Mouse (Mus musculus) bone marrow, adult 2 months (tissue): ENCODE results near the gene Capn3. TPM values are rescaled to one million over a fixed set of nuclear protein-coding genes. Genes with fewer than 3 reads are reported as not detected.

Experiments used
- H3K27ac ChIP-seq: fragments of 200-500 bp; 2 replicates; pipeline ENCODE4 v1.5.1; 2012; ENCODE audit warnings: low read depth, mild to moderate bottlenecking, control low read depth, inconsistent platforms, low read length; ENCODE audit not compliant: control insufficient read depth, poor library complexity, insufficient read depth
- H3K4me1 ChIP-seq: fragments of 200-500 bp; 2 replicates; pipeline ENCODE4 v1.6.1; 2011; ENCODE audit warnings: low read length; ENCODE audit not compliant: control insufficient read depth, insufficient read depth
- H3K4me3 ChIP-seq: fragments of 200-500 bp; replicated peaks from 2 replicates; pipeline ENCODE3; 2011; ENCODE audit warnings: mild to moderate bottlenecking, low read depth, low read length, control low read depth; ENCODE audit not compliant: control insufficient read depth
- CTCF ChIP-seq: fragments of 200-500 bp; IDR thresholded peaks from 2 replicates; pipeline ENCODE4 v1.5.1; 2011; ENCODE audit warnings: low read length, control low read depth; ENCODE audit not compliant: control insufficient read depth, insufficient read depth
- POLR2A ChIP-seq: fragments of 200-500 bp; IDR thresholded peaks from 2 replicates; pipeline ENCODE4 v1.6.1; 2011; ENCODE audit warnings: low read depth, mild to moderate bottlenecking, control low read depth, low read length, borderline replicate concordance; ENCODE audit not compliant: control insufficient read depth
- WGBS: fragments of 180-500 bp; shearing (Covaris S2); methylation state at CpG from one replicate; pipeline ENCODE4 v1.1.7; 2018; 5-methylcytosine and 5-hydroxymethylcytosine counted together
- polyA plus RNA-seq: library from polyadenylated mRNA; stranded (reverse); fragments of >200 nt; gene quantifications from 2 replicates; pipeline ENCODE4 v1.2.4, GENCODE M21; 2011; ENCODE audit warnings: low replicate concordance; ENCODE audit not compliant: missing spikeins, insufficient read depth, insufficient read length

Gene Capn3
- polyA plus RNA-seq, 1 experiment: 10.7 TPM

DNA sequence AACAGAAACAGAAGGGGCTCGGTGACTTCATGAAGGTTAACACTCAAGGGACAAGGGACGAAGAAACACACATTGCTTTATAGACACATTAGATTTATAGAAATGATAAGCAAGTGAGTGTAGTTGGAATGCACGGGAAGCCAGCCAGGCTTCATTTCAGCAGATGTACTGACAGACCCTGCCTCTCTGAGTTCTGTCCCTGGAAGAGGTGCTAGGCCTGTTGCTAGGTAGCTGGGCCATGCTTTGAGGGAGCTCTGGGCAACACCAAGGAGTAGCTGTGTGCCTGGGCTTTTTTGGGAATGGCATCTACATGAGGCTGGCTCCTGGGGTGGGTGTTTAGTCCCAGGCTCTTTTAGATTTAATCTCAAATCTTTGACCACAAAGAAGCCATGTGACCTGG lies 40.7 kb downstream of the Capn3 start:
- 81% methylated on average over 3 of the region's 3 CpGs for WGBS
- Histone ChIP-seq H3K27ac (no peak overlapping the region), H3K4me3 (no peak overlapping the region), H3K4me1 (no peaks in the 10 kb centered on the region; the same call in none of the 2 replicates)
- TF ChIP-seq CTCF (no peak), POLR2A (no peak)

DNA sequence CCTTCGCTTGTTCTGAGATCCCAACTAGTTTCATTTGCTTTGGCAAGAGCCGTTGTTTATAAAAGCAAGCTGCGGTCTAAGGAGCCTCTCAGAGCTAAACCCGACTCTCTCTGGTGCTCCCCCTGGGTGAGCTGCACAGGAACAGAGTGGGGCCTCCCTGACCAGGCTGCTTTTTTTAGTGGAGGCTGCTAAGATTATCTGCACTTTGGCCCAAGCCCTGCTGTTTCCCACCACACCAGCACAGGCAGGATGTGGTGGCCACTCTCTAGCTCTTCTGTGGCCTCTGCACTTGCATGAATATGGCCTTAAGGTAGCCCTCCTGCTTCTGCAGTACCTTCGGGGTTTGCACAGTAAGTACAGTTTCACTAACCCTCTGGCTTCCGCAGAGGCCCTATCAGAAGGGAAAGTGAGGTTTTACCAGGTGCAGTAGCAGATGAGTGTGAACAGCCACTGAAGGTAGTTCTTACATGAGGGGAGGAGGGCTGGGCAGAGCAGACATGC lies 44.2 kb downstream of the Capn3 start:
- H3K27ac ChIP-seq: peak overlapping the region; percentile 36
- H3K4me1 ChIP-seq: no peaks in the 10 kb centered on the region; the same call in none of the 2 replicates
- TF ChIP-seq POLR2A: no peak
- no peak for TF ChIP-seq CTCF
- WGBS: 5% methylated on average over 6 of the region's 6 CpGs
- no peak overlapping the region for H3K4me3 ChIP-seq

DNA sequence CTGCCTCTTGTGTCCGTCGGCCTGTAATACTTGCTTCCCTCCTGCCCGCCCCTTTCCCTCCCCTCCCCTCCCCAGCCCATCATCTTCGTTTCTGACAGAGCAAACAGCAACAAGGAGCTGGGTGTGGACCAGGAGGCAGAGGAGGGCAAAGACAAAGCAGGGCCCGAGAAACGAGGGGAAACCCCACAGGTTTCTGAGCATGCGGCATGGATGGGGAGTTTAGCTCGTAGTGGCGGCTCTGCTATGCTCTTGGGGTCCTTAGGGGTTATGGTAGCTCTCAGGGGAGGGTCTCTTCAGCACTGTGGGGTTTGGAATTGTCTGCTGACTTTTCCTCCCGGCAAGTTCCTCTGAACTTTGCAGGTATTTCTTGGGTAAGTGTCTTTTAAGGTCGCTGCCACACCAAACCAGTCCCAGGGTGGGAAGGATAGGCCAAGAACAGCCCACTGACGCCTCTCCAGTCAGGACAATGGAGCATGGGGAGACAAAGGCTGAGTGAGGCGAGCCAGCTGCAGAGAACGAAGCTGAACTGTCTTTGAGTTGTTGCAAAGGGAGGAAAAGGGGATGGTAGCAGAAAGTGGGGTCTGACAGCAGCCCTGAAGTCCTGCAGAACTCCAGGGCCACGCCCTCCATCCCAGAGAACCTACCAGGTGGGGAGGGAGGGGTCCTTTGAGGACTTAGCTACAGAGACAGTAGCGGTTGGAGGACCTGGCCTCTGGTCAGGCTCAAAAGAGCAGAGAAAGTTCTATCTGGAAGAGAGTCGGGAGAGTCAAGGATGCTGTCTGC lies 45.5 kb downstream of the Capn3 start:
- H3K27ac ChIP-seq: no peak overlapping the region
- no peaks in the 10 kb centered on the region; the same call in none of the 2 replicates for H3K4me1 ChIP-seq
- TF ChIP-seq POLR2A (no peak), CTCF (no peak)
- no peak overlapping the region for H3K4me3 ChIP-seq
- 46% methylated on average over 17 of the region's 17 CpGs for WGBS

DNA sequence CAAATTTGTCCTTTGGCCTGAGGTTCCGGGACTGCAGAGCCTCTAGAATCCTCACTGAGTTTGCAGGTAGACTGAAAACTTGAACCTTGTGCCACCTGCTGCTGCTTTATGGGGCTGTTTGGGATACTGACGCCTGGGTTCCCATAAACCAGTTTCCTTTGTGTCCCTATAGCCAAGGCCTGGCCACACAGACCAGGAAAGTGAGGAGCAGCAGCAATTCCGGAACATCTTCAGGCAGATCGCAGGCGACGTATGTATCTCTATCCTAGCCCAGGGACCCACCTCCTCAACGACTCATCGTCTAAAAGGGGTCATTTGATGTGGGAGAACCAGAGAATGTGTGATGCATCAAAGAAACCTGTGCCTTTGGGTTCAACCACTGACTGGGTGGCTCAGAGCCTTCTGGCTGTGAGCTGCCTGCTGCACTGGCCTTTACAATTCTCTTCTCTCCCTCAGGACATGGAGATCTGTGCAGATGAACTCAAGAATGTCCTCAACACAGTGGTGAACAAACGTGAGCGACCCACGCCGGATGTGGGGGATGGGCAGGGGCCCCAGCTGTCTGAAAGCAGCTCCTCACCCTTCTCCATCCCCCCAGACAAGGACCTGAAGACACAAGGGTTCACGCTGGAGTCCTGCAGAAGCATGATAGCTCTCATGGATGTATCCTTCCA lies 46.2 kb downstream of the Capn3 start:
- TF ChIP-seq POLR2A: no peak
- no peak for TF ChIP-seq CTCF
- H3K4me3 ChIP-seq: no peak overlapping the region
- no peak overlapping the region for H3K27ac ChIP-seq
- WGBS: 74% methylated on average over 13 of the region's 13 CpGs
- H3K4me1 ChIP-seq: no peaks in the 10 kb centered on the region; the same call in none of the 2 replicates

DNA sequence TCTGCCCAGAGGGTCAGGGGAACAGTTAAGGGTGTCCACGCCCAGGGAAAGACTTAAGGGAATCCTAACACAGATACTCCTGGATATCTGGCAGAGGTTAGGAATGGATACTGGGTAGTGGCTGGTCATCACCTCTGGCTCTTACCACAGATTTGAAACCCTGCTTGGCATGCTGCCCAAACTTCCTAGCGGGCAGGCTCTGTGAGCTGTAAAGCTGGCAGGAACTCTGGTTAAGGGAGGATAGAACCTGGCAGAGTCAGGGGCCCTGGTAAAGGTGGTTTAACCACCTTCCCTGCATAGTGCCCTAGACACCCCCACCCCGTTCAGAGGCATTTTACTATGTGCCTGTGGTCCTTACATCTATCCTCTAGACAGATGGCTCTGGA lies 46.8 kb downstream of the Capn3 start:
- H3K27ac ChIP-seq: no peak overlapping the region
- no peak overlapping the region for H3K4me3 ChIP-seq
- TF ChIP-seq POLR2A: no peak
- no peak for TF ChIP-seq CTCF
- WGBS: 66% methylated on average over 3 of the region's 3 CpGs
- no peaks in the 10 kb centered on the region; the same call in none of the 2 replicates for H3K4me1 ChIP-seq

DNA sequence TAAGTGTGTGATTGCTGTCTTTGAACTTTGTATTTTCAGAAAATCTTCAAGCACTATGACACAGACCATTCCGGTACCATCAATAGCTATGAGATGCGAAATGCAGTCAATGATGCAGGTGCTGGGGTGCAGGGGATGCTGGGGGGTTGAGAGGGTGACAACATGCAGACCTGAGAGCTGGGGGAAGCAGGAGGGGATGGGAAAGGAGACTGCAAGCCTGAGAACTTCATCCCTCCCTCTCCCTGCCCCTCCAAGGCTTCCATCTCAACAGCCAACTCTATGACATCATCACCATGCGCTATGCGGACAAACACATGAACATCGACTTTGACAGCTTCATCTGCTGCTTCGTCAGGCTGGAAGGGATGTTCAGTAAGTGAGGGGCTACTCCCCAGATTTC lies 47.3 kb downstream of the Capn3 start:
- Histone ChIP-seq H3K4me3 (no peak overlapping the region), H3K4me1 (no peaks in the 10 kb centered on the region; the same call in none of the 2 replicates), H3K27ac (no peak overlapping the region)
- 82% methylated on average over 6 of the region's 6 CpGs for WGBS
- TF ChIP-seq CTCF: no peak
- no peak for TF ChIP-seq POLR2A

DNA sequence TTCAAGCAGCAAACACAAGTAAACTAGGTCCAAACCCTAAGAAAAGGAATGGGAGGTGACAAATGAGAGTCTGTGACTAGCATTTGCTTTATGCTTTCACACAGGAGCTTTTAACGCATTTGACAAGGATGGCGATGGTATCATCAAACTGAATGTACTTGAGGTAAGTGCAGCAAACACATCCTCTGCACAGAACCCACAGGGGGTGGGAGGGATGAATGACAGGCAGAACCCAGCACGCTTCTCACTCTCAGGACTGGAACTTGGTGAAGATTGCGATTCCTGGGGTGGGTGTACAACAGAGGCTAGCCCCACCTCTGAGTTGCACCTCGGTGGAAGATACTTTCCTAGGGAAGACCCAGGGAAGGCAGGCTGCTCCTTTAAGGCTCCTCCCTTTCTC lies 48.2 kb downstream of the Capn3 start:
- H3K27ac ChIP-seq: no peak overlapping the region
- no peaks in the 10 kb centered on the region; the same call in none of the 2 replicates for H3K4me1 ChIP-seq
- TF ChIP-seq POLR2A (no peak), CTCF (no peak)
- WGBS: 79% methylated on average over 5 of the region's 5 CpGs
- H3K4me3 ChIP-seq: no peak overlapping the region

DNA sequence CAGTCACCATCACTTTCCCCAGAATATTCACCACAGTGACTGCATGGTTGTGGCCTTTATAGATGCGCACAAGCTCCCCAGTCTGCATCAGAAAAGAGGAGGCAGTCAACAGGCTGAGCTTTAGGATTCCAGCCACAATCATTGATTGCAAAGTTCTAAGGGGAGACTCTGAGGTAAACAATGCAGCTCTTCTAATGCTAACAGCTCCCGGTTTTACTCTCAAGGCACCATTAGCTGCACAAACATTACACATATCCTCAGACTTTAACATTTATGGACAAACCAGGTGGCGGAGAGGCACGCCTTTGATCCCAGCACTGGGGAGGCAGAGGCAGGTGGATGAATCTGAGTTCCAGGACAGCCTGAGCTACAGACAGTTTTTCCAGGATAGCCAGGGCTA lies 58.4 kb downstream of the Capn3 start:
- Histone ChIP-seq H3K4me3 (no peak overlapping the region), H3K4me1 (no peaks in the 10 kb centered on the region), H3K27ac (no peak overlapping the region)
- TF ChIP-seq CTCF (no peak), POLR2A (no peak)
- 92% methylated on average over 4 of the region's 4 CpGs for WGBS
